Mouse (Mus musculus): ENCODE data around the gene Cd82. TPM values are rescaled to one million over a fixed set of nuclear protein-coding genes. Genes with fewer than 3 reads are reported as not detected.

Cd82 gene
- polyA plus RNA-seq, 1 experiment from 2014 or later, result 22.1 TPM

- Histone ChIP-seq H3K4me1 (no peaks in the 10 kb centered on the region), H3K4me2 (no peak overlapping the region), H3K27ac (no peak overlapping the region), H3K9me3 (no peaks in the 10 kb centered on the region), H3K27me3 (replicated peaks) (no peaks in the 10 kb centered on the region; the same call in 1 of the 2 replicates), H3K4me3 (no peak overlapping the region), H3K9ac (no peak overlapping the region), H3K36me3 (replicated peaks) (no peaks in the 10 kb centered on the region)
- 86% methylated on average over 12 of the region's 12 CpGs for WGBS
- ATAC-seq (replicated peaks), result no peak
Observed at GRCm38 (mm10) chr2:93419971-93420370, 43.0 kb downstream of the Cd82 start.

GRCm38 (mm10) chr2:93418396-93418795 lies 44.5 kb downstream of the Cd82 start:
- H3K27ac ChIP-seq, result no peak overlapping the region
- H3K4me2 ChIP-seq, result no peak overlapping the region
- no peak overlapping the region for H3K4me3 ChIP-seq
- ATAC-seq (replicated peaks), result peak; percentile 67
- H3K9ac ChIP-seq, result no peak overlapping the region
- H3K4me1 ChIP-seq, result no peaks in the 10 kb centered on the region
- WGBS, result 7% methylated on average over 8 of the region's 8 CpGs
- H3K36me3 ChIP-seq (replicated peaks), result no peaks in the 10 kb centered on the region
- H3K9me3 ChIP-seq, result no peaks in the 10 kb centered on the region
- no peaks in the 10 kb centered on the region; the same call in 1 of the 2 replicates for H3K27me3 ChIP-seq (replicated peaks)

GRCm38 (mm10) chr2:93416874-93417709 lies 45.8 kb downstream of the Cd82 start:
- Histone ChIP-seq H3K4me2 (no peak overlapping the region), H3K9ac (no peak overlapping the region), H3K27me3 (replicated peaks) (peaks cover 3% of the 10 kb centered on the region; the same call in 1 of the 2 replicates), H3K4me1 (no peaks in the 10 kb centered on the region), H3K36me3 (replicated peaks) (no peaks in the 10 kb centered on the region), H3K27ac (no peak overlapping the region), H3K4me3 (no peak overlapping the region), H3K9me3 (no peaks in the 10 kb centered on the region)
- ATAC-seq (replicated peaks), result no peak
- 79% methylated on average over 12 of the region's 12 CpGs for WGBS

GRCm38 (mm10) chr2:93415281-93415680 lies 47.7 kb downstream of the Cd82 start:
- H3K4me1 ChIP-seq, result peaks cover 4% of the 10 kb centered on the region
- WGBS, result 42% methylated on average over 5 of the region's 5 CpGs
- H3K9me3 ChIP-seq, result no peaks in the 10 kb centered on the region
- peaks cover 4% of the 10 kb centered on the region; the same call in 1 of the 2 replicates for H3K27me3 ChIP-seq (replicated peaks)
- H3K36me3 ChIP-seq (replicated peaks), result no peaks in the 10 kb centered on the region
- no peak overlapping the region for H3K4me3 ChIP-seq
- no peak overlapping the region for H3K4me2 ChIP-seq
- no peak overlapping the region for H3K27ac ChIP-seq
- ATAC-seq (replicated peaks), result no peak
- H3K9ac ChIP-seq, result no peak overlapping the region

DNA sequence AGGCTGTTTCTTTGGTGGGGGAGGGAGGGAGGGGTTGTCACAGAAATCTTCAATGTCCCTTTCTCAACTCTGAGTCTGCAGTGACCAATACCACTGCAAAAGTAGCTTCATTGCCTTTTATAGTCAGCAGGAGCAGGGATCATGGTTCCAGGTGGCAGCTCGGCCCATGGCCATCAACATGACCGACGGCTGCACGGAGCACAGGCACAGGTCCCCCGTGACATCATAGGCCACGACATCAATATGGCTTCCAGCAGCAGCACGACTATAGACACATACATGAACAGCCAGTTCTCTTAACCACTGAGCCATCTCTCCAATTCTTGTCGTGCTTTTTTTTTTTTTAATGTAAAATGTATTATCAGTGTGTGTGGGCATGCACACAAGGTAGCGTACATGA lies 48.8 kb downstream of the Cd82 start:
- no peak for ATAC-seq (replicated peaks)

GRCm38 (mm10) chr2:93413367-93414014 lies 49.4 kb downstream of the Cd82 start:
- Histone ChIP-seq H3K9me3 (no peaks in the 10 kb centered on the region), H3K36me3 (replicated peaks) (no peaks in the 10 kb centered on the region), H3K4me2 (no peak overlapping the region), H3K27me3 (replicated peaks) (peaks cover 4% of the 10 kb centered on the region; the same call in 1 of the 2 replicates), H3K4me1 (peaks cover 4% of the 10 kb centered on the region), H3K9ac (no peak overlapping the region), H3K4me3 (no peak overlapping the region), H3K27ac (no peak overlapping the region)
- no peak for ATAC-seq (replicated peaks)
- WGBS, result 53% methylated on average over 7 of the region's 7 CpGs

More for the DNA sequence above, 48.8 kb downstream of the Cd82 start:
- H3K4me2 ChIP-seq, result no peak overlapping the region
- H3K36me3 ChIP-seq (replicated peaks), result no peaks in the 10 kb centered on the region
- H3K9me3 ChIP-seq, result no peaks in the 10 kb centered on the region
- no peak overlapping the region for H3K27ac ChIP-seq
- WGBS, result 87% methylated on average over 9 of the region's 9 CpGs
- H3K4me1 ChIP-seq, result peaks cover 4% of the 10 kb centered on the region
- H3K4me3 ChIP-seq, result no peak overlapping the region
- H3K9ac ChIP-seq, result no peak overlapping the region
- H3K27me3 ChIP-seq (replicated peaks), result peaks cover 4% of the 10 kb centered on the region; the same call in 1 of the 2 replicates

DNA sequence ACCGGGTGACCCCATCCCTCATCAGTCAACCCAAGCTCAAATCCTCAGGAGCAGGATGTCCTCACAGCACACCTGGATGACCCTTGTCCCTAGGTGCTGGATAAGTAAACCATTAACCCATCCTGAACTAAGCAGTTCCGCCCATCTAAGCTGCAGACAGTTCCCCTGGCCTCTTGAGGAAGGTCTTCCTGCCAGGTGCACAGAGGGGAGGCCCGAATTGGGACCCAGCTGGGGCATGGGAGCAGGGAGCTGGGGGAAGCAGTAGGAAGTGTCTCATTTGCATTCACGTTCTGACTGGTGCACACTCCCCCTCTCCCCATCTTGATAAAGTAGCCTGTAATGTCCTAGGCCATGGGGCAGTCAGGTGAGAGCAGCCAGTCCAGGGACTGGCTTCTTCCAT lies 50.8 kb downstream of the Cd82 start:
- H3K4me3 ChIP-seq, result no peak overlapping the region
- ATAC-seq (replicated peaks), result no peak
- H3K9me3 ChIP-seq, result no peaks in the 10 kb centered on the region
- WGBS, result 65% methylated on average over 4 of the region's 4 CpGs
- H3K4me2 ChIP-seq, result no peak overlapping the region
- H3K4me1 ChIP-seq, result peaks cover 4% of the 10 kb centered on the region
- peaks cover 4% of the 10 kb centered on the region; the same call in 1 of the 2 replicates for H3K27me3 ChIP-seq (replicated peaks)
- no peaks in the 10 kb centered on the region for H3K36me3 ChIP-seq (replicated peaks)
- H3K9ac ChIP-seq, result no peak overlapping the region
- no peak overlapping the region for H3K27ac ChIP-seq

- peaks cover 4% of the 10 kb centered on the region for H3K4me1 ChIP-seq
- H3K9ac ChIP-seq, result peak overlapping the region; percentile 17; the same call in 1 of the 2 replicates
- ATAC-seq (replicated peaks), result peak; percentile 49; the same call in 1 of the 2 replicates
- peaks cover 4% of the 10 kb centered on the region; the same call in 1 of the 2 replicates for H3K27me3 ChIP-seq (replicated peaks)
- H3K9me3 ChIP-seq, result no peaks in the 10 kb centered on the region
- no peak overlapping the region for H3K4me3 ChIP-seq
- H3K36me3 ChIP-seq (replicated peaks), result no peaks in the 10 kb centered on the region
- 31% methylated on average over 12 of the region's 12 CpGs for WGBS
- H3K27ac ChIP-seq, result no peak overlapping the region
- H3K4me2 ChIP-seq, result no peak overlapping the region
Observed at GRCm38 (mm10) chr2:93410899-93411570, 51.9 kb downstream of the Cd82 start.

DNA sequence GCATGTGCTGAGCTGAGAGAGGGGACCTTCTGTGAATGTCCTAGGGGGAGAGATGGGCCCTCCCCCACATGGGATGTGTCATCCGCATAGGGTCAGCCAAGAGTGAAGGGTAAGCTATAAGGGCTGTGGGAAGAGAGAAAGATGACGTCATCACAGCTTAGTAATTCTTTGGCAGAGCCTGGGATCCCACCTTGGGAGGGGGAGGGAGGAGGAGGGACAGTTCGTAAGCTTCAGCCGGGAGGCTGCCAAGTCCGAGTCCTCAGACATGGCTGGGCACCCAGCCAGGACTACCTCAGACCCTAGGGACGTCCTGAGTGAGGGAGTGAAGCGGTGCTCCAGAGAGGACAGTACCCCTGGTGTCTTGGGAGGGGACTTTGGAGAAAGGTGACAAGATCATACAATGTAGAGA lies 57.9 kb downstream of the Cd82 start:
- no peak overlapping the region for H3K4me2 ChIP-seq
- H3K27me3 ChIP-seq (replicated peaks), result no peaks in the 10 kb centered on the region
- no peak overlapping the region for H3K4me3 ChIP-seq
- H3K27ac ChIP-seq, result no peak overlapping the region
- H3K9ac ChIP-seq, result no peak overlapping the region
- H3K36me3 ChIP-seq (replicated peaks), result no peaks in the 10 kb centered on the region
- no peaks in the 10 kb centered on the region for H3K9me3 ChIP-seq
- ATAC-seq (replicated peaks), result peak; percentile 50; the same call in 1 of the 2 replicates
- 36% methylated on average over 7 of the region's 7 CpGs for WGBS
- peaks cover 4% of the 10 kb centered on the region; the same call in 1 of the 2 replicates for H3K4me1 ChIP-seq

- no peak for ATAC-seq (replicated peaks)
- Histone ChIP-seq H3K27me3 (replicated peaks) (no peaks in the 10 kb centered on the region), H3K4me3 (no peak overlapping the region), H3K9me3 (no peaks in the 10 kb centered on the region), H3K4me2 (no peak overlapping the region), H3K9ac (no peak overlapping the region), H3K4me1 (peaks cover 4% of the 10 kb centered on the region; the same call in 1 of the 2 replicates), H3K27ac (no peak overlapping the region), H3K36me3 (replicated peaks) (no peaks in the 10 kb centered on the region)
- WGBS, result 32% methylated on average over 4 of the region's 4 CpGs
Observed at GRCm38 (mm10) chr2:93404169-93404568, 58.8 kb downstream of the Cd82 start.

DNA sequence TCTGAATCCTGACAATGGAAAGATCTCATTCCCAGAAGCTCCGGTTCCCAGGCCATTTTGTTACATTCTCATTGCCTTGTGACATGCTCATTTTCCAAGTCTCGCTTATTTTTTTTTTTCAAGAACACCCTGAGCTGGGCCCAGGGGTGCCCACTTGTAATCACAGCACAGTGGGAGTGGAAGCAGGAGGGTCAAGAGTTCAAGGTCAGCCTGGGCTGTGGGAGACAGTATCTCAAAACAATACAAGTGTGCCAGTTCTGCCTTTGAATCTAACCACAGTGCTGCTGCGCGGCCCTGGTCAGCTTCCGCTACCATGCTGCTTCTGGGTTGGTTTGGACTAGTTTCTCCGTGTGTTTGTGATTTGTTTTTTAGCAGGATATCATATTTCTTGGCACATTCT lies 59.7 kb downstream of the Cd82 start:
- Histone ChIP-seq H3K36me3 (replicated peaks) (no peaks in the 10 kb centered on the region), H3K9ac (no peak overlapping the region), H3K4me1 (peaks cover 4% of the 10 kb centered on the region; the same call in 1 of the 2 replicates), H3K9me3 (no peaks in the 10 kb centered on the region), H3K27me3 (replicated peaks) (no peaks in the 10 kb centered on the region), H3K27ac (no peak overlapping the region), H3K4me2 (no peak overlapping the region), H3K4me3 (no peak overlapping the region)
- ATAC-seq (replicated peaks), result no peak
- WGBS, result 83% methylated on average over 6 of the region's 6 CpGs

DNA sequence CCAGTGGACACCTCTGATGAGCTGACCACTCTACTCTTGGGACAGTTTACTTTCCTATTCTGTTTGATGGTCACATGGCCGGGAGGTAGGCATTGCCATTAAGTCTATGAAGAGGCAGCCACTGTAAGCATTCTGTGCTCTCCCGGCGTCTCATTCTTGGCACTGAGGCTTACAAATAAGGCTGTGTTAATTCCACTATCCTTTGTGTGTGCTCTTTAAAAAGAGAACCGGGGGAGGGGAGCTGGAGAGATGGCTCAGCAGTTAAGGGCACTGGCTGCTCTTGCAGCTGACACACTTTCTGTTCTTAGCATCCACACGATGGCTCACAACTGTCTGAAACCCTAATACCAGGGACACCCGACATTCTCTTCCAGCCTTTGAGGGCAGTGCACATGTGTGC lies 71.7 kb downstream of the Cd82 start:
- H3K4me3 ChIP-seq, result no peak overlapping the region
- H3K36me3 ChIP-seq (replicated peaks), result no peaks in the 10 kb centered on the region
- no peak overlapping the region for H3K27ac ChIP-seq
- H3K4me1 ChIP-seq, result peaks cover 23% of the 10 kb centered on the region
- no peaks in the 10 kb centered on the region for H3K9me3 ChIP-seq
- H3K27me3 ChIP-seq (replicated peaks), result no peaks in the 10 kb centered on the region
- WGBS, result 15% methylated on average over 6 of the region's 6 CpGs
- H3K9ac ChIP-seq, result no peak overlapping the region
- ATAC-seq (replicated peaks), result peak; percentile 10; the same call in 1 of the 2 replicates
- no peak overlapping the region for H3K4me2 ChIP-seq
